Mouse (Mus musculus) cerebellum, adult 2 months (tissue): ENCODE measurements at regions not wholly inside any gene's neighbourhood (a gene's known extent, or its start where the extent isn't known, plus 50 kb on each side); places are given as distances from the start of the nearest gene placed in this dataset.

ENCODE experiments used
- CTCF ChIP-seq: fragments of 200-500 bp; IDR thresholded peaks from 2 replicates; pipeline ENCODE4 v1.5.1; 2011; ENCODE audit warnings: low read depth, mild to moderate bottlenecking, control low read depth, low read length, moderate library complexity, borderline replicate concordance; ENCODE audit not compliant: insufficient read depth
- POLR2A ChIP-seq: fragments of 200-500 bp; IDR thresholded peaks from 2 replicates; pipeline ENCODE4 v1.6.1; 2011; ENCODE audit warnings: low read length, control low read depth, borderline replicate concordance; ENCODE audit not compliant: insufficient read depth

DNA sequence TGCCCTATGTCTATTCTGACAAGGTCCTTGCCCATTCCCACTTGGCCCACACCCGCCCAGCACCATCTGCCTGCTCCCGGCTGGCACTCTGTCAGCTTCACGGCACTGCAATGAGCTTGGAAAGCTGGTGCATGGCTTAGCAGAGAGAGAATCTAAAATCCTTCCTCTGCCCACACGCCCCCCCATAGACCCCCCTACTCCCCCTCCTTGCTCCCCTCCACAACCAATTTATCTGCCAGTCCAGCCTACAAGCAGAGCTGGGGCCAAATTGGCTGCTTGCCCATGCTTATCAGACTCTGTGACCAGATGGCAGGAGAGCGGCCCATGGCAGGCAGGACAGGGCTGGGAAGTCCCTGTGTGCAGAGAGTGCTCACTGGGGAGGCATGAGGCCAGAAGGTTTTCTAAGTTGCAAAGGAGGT lies 385.3 kb downstream of the Eipr1 start:
- TF ChIP-seq CTCF (no peak), POLR2A (no peak)
